Mouse (Mus musculus) olfactory bulb, adult 2 months (tissue): ENCODE data around the gene Snd1. TPM values are rescaled to one million over a fixed set of nuclear protein-coding genes. Genes with fewer than 3 reads are reported as not detected.

ENCODE experiments used
- H3K27ac ChIP-seq: fragments of 200-500 bp; 2 replicates; pipeline ENCODE4 v1.5.1; 2012; ENCODE audit warnings: low read depth, low read length; ENCODE audit not compliant: insufficient read depth
- H3K4me1 ChIP-seq: fragments of 200-500 bp; 2 replicates; pipeline ENCODE4 v1.6.1; 2012; ENCODE audit warnings: low read length; ENCODE audit not compliant: control insufficient read depth, insufficient read depth
- H3K4me3 ChIP-seq: fragments of 200-500 bp; 2 replicates; pipeline ENCODE4 v1.5.1; 2012; ENCODE audit warnings: mild to moderate bottlenecking, low read depth, low read length, moderate library complexity; ENCODE audit not compliant: insufficient read depth
- CTCF ChIP-seq: fragments of 200-500 bp; IDR thresholded peaks from 2 replicates; pipeline ENCODE4 v1.5.1; 2012; ENCODE audit warnings: low read depth, mild to moderate bottlenecking, low read length, moderate library complexity; ENCODE audit not compliant: insufficient read depth
- POLR2A ChIP-seq: fragments of 200-500 bp; IDR thresholded peaks from 2 replicates; pipeline ENCODE4 v1.6.1; 2012; ENCODE audit warnings: mild to moderate bottlenecking, low read depth, low read length, moderate library complexity; ENCODE audit not compliant: insufficient read depth
- WGBS: fragments of 180-500 bp; shearing (Covaris S2); methylation state at CpG from one replicate; pipeline ENCODE4 v1.1.7; 2018; 5-methylcytosine and 5-hydroxymethylcytosine counted together
- polyA plus RNA-seq: library from polyadenylated mRNA; stranded (reverse); fragments of >200 nt; gene quantifications from 2 replicates; pipeline ENCODE4 v1.2.4, GENCODE M21; 2012; ENCODE audit warnings: low replicate concordance; ENCODE audit not compliant: missing spikeins, insufficient read depth, insufficient read length

Gene Snd1
- polyA plus RNA-seq, 1 experiment, result not detected

- WGBS, result 55% methylated on average over 6 of the region's 6 CpGs
- Histone ChIP-seq H3K4me3 (no peak overlapping the region), H3K4me1 (peaks cover 5% of the 10 kb centered on the region; the same call in 1 of the 2 replicates), H3K27ac (no peak overlapping the region)
- TF ChIP-seq CTCF, result no peak
- TF ChIP-seq POLR2A, result no peak
Observed at GRCm38 (mm10) chr6:28767891-28768481, 293.0 kb downstream of the Snd1 start.

GRCm38 (mm10) chr6:28771331-28771730 lies 296.4 kb downstream of the Snd1 start:
- TF ChIP-seq CTCF, result no peak
- TF ChIP-seq POLR2A, result no peak
- Histone ChIP-seq H3K4me1 (peaks cover 8% of the 10 kb centered on the region), H3K4me3 (no peak overlapping the region), H3K27ac (no peak overlapping the region)
- 55% methylated on average over 2 of the region's 2 CpGs for WGBS

- 47% methylated on average over 3 of the region's 3 CpGs for WGBS
- Histone ChIP-seq H3K4me1 (no peaks in the 10 kb centered on the region), H3K4me3 (no peak overlapping the region), H3K27ac (no peak overlapping the region)
- TF ChIP-seq CTCF (no peak), POLR2A (no peak)
Observed at GRCm38 (mm10) chr6:28781696-28782095, 306.8 kb downstream of the Snd1 start.

- no peak overlapping the region for H3K4me3 ChIP-seq
- TF ChIP-seq POLR2A (no peak), CTCF (no peak)
- H3K4me1 ChIP-seq, result peaks cover 4% of the 10 kb centered on the region; the same call in 1 of the 2 replicates
- 69% methylated on average over 4 of the region's 4 CpGs for WGBS
- H3K27ac ChIP-seq, result no peak overlapping the region
Observed at GRCm38 (mm10) chr6:28783082-28783647, 308.2 kb downstream of the Snd1 start.

- no peak overlapping the region for H3K27ac ChIP-seq
- peaks cover 7% of the 10 kb centered on the region for H3K4me1 ChIP-seq
- H3K4me3 ChIP-seq, result no peak overlapping the region
- TF ChIP-seq POLR2A (no peak), CTCF (no peak)
- WGBS, result 67% methylated on average over 5 of the region's 5 CpGs
Observed at GRCm38 (mm10) chr6:28783953-28784352, 309.0 kb downstream of the Snd1 start.

- no peak overlapping the region for H3K4me3 ChIP-seq
- 90% methylated on average over 8 of the region's 8 CpGs for WGBS
- no peak overlapping the region for H3K27ac ChIP-seq
- TF ChIP-seq POLR2A (no peak), CTCF (no peak)
- peaks cover 12% of the 10 kb centered on the region for H3K4me1 ChIP-seq
Observed at GRCm38 (mm10) chr6:28785770-28786169, 310.8 kb downstream of the Snd1 start.

- Histone ChIP-seq H3K4me3 (no peak overlapping the region), H3K4me1 (peaks cover 17% of the 10 kb centered on the region), H3K27ac (no peak overlapping the region)
- no peak for TF ChIP-seq CTCF
- TF ChIP-seq POLR2A, result no peak
- 89% methylated on average over 6 of the region's 6 CpGs for WGBS
Observed at GRCm38 (mm10) chr6:28787133-28787532, 312.2 kb downstream of the Snd1 start.

GRCm38 (mm10) chr6:28789685-28790084 lies 314.7 kb downstream of the Snd1 start:
- H3K27ac ChIP-seq, result peak overlapping the region; percentile 39; the same call in 1 of the 2 replicates
- peaks cover 17% of the 10 kb centered on the region for H3K4me1 ChIP-seq
- no peak overlapping the region for H3K4me3 ChIP-seq
- 22% methylated on average over 4 of the region's 4 CpGs for WGBS
- TF ChIP-seq CTCF, result no peak
- no peak for TF ChIP-seq POLR2A

- no peak overlapping the region for H3K4me3 ChIP-seq
- H3K4me1 ChIP-seq, result peaks cover 25% of the 10 kb centered on the region
- peak overlapping the region; percentile 41; the same call in 1 of the 2 replicates for H3K27ac ChIP-seq
- TF ChIP-seq CTCF, result no peak
- no peak for TF ChIP-seq POLR2A
- 50% methylated on average over 3 of the region's 3 CpGs for WGBS
Observed at GRCm38 (mm10) chr6:28791183-28791582, 316.2 kb downstream of the Snd1 start.

GRCm38 (mm10) chr6:28791809-28792208 lies 316.9 kb downstream of the Snd1 start:
- no peak overlapping the region for H3K27ac ChIP-seq
- H3K4me3 ChIP-seq, result no peak overlapping the region
- H3K4me1 ChIP-seq, result peaks cover 28% of the 10 kb centered on the region
- TF ChIP-seq CTCF (no peak), POLR2A (no peak)
- WGBS, result 94% methylated on average over 3 of the region's 3 CpGs
